Mouse (Mus musculus): ENCODE data around the gene Hist2h3b. TPM values are rescaled to one million over a fixed set of nuclear protein-coding genes. Genes with fewer than 3 reads are reported as not detected.
"Not testable (repeated sequence)": the region's sequence is repeated elsewhere in the genome, so short reads cannot be mapped to it uniquely, and the experiment has no call there.

Gene Hist2h3b
- polyA plus RNA-seq (2015; fragmentation: Nextera tagmentation; extraction: Ambion mirVana): 80.9 and 96.2 TPM in 2 replicates

DNA sequence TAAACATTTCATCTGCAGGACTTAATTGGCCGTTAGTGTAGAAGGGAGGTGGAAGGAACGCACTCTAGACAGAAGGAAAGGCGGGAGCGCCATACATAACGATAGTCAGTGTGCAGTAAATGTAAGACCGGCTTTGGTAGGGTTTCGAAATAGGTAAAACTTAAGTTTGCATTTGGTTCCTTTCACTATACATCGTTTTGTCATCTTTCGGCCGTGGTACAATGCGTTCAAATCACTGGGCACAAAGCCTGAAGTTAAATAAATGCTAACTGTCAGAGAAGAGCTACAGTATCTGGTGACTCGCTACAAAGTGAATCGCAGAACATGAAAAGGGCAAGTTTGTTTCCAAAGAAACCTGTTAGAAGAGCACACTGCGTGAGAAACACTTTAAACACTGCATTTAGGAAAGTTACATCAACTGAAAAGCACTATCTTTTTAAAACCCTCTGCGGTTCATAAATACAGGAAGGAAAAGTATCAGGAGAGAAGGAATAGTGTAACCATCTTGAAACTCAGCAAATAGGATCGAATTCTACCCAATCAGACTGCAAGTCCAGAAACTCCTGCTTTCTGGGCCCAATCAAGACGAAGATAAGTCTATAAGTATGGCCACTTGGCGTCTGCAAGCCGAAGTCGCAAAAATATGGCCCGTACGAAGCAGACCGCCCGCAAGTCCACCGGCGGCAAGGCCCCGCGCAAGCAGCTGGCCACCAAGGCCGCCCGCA lies at the start of gene Hist2h3b:
TSS of gene Hist2h3b (plus strand) at position 604 of the 725 bp plus-strand sequence.
- H3K36me3 ChIP-seq: no peaks in the 10 kb centered on the region
- H3K27me3 ChIP-seq: no peaks in the 10 kb centered on the region
- no peaks in the 10 kb centered on the region for H3K9me3 ChIP-seq
- H3K27ac ChIP-seq: peak within 1 kb of the TSS; percentile 97
- 21% methylated on average over 30 of the region's 30 CpGs for WGBS
- peak within 1 kb of the TSS; percentile 57 for H3K4me3 ChIP-seq
- peaks cover 32% of the 10 kb centered on the region for H3K4me1 ChIP-seq
- peak; percentile 62; the same call in 1 of the 2 replicates for ATAC-seq (ENCODE audit: insufficient number of reproducible peaks, insufficient read depth, low FRiP score, low TSS enrichment, low read depth)
- peak within 1 kb of the TSS; percentile 87 for H3K4me2 ChIP-seq
- peak within 1 kb of the TSS; percentile 83 for H3K9ac ChIP-seq

- H3K4me3 ChIP-seq: peak overlapping the region; percentile 62
- peak overlapping the region; percentile 91 for H3K9ac ChIP-seq
- 0% methylated on average over 12 of the region's 12 CpGs for WGBS
- H3K4me1 ChIP-seq: peaks cover 31% of the 10 kb centered on the region
- ATAC-seq (ENCODE audit: insufficient number of reproducible peaks, insufficient read depth, low FRiP score, low TSS enrichment, low read depth): no peak
- no peaks in the 10 kb centered on the region for H3K27me3 ChIP-seq
- peak overlapping the region; percentile 86 for H3K4me2 ChIP-seq
- no peaks in the 10 kb centered on the region for H3K9me3 ChIP-seq
- peak overlapping the region; percentile 99 for H3K27ac ChIP-seq
- no peaks in the 10 kb centered on the region for H3K36me3 ChIP-seq
These were observed 49.2 kb upstream of the Hist2h3b start for GRCm38 (mm10) chr3:96219191-96219641.

- Histone ChIP-seq H3K4me1 (peaks cover 31% of the 10 kb centered on the region), H3K27me3 (no peaks in the 10 kb centered on the region), H3K4me2 (peak within 1 kb of the TSS; percentile 86), H3K27ac (peak within 1 kb of the TSS; percentile 99), H3K36me3 (no peaks in the 10 kb centered on the region), H3K4me3 (peak within 1 kb of the TSS; percentile 62), H3K9me3 (no peaks in the 10 kb centered on the region), H3K9ac (peak within 1 kb of the TSS; percentile 91)
- ATAC-seq (ENCODE audit: insufficient number of reproducible peaks, insufficient read depth, low FRiP score, low TSS enrichment, low read depth): peak; percentile 85
- WGBS: under 1% methylated on average over 37 of the region's 37 CpGs
These were observed 48.8 kb upstream of the Hist2h3b start, which contains the start of the genes Bola1 and Hist2h2ab for GRCm38 (mm10) chr3:96219661-96220130. Gene Bola1, minus strand, starts transcription at chr3:96219709. Gene Hist2h2ab, plus strand, starts transcription at chr3:96219865.

DNA sequence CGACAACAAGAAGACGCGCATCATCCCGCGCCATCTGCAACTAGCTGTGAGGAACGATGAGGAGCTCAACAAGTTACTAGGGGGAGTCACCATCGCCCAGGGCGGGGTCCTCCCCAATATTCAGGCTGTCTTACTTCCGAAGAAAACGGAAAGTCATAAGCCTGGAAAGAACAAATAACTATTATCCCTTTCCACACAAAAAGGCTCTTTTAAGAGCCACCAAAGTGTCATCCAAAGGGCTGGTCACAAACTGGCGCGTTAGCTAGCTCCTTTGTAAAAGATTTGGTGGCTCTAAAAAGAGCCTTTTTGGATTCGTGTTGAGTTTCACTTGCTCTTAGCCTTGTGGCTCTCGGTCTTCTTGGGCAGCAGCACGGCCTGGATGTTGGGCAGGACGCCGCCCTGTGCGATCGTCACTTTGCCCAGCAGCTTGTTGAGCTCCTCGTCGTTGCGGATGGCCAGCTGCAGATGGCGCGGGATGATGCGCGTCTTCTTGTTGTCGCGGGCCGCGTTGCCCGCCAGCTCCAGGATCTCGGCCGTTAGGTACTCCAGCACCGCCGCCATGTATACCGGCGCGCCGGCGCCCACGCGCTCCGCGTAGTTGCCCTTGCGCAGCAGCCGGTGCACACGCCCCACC lies 48.2 kb upstream of the Hist2h3b start:
- WGBS: under 1% methylated on average over 39 of the region's 47 CpGs
- peak; percentile 7; the same call in 1 of the 2 replicates for ATAC-seq (ENCODE audit: insufficient number of reproducible peaks, insufficient read depth, low FRiP score, low TSS enrichment, low read depth)

GRCm38 (mm10) chr3:96220765-96221639 lies 47.5 kb upstream of the Hist2h3b start, which contains the start of the genes Hist2h2ac and Hist2h2be:
Gene Hist2h2ac, minus strand, starts transcription at chr3:96220880.
Gene Hist2h2be, plus strand, starts transcription at chr3:96221119.
- Histone ChIP-seq H3K9me3 (no peaks in the 10 kb centered on the region), H3K9ac (peak within 1 kb of the TSS; percentile 91), H3K4me2 (peak within 1 kb of the TSS; percentile 86), H3K4me3 (peak within 1 kb of the TSS; percentile 62), H3K27ac (peak within 1 kb of the TSS; percentile 99), H3K27me3 (no peaks in the 10 kb centered on the region), H3K4me1 (peaks cover 39% of the 10 kb centered on the region), H3K36me3 (no peaks in the 10 kb centered on the region)
- ATAC-seq (ENCODE audit: insufficient number of reproducible peaks, insufficient read depth, low FRiP score, low TSS enrichment, low read depth): peak; percentile 89
- 2% methylated on average over 43 of the region's 43 CpGs for WGBS

More for the DNA sequence above, 48.2 kb upstream of the Hist2h3b start:
- peak overlapping the region; percentile 86 for H3K4me2 ChIP-seq
- not testable (repeated sequence) for H3K27me3 ChIP-seq, H3K9me3 ChIP-seq, H3K36me3 ChIP-seq
- H3K4me1 ChIP-seq: peaks cover 32% of the 10 kb centered on the region
- H3K4me3 ChIP-seq: peak overlapping the region; percentile 62
- peak overlapping the region; percentile 91 for H3K9ac ChIP-seq
- H3K27ac ChIP-seq: peak overlapping the region; percentile 99

DNA sequence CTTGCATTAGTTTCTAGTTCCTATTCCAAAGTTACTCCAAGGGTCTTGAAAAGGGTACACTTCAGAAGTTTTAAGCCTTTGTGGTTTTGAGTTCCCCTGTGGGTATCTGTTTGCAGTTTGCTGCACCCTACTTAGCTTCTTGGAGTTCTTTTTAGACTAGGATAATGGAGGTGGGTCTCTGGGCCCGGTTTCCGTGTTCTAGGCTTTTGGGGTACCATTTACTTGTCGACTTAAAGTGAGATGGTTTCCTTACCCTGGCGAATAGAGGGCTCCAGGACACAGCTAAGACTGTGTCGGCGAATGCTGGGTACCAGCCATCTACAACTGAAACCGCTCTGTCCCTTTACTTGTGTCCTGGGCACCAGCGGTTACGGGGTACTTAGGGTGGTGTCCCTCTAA lies 46.8 kb upstream of the Hist2h3b start:
- Histone ChIP-seq H3K4me3 (peak overlapping the region; percentile 62), H3K36me3 (no peaks in the 10 kb centered on the region), H3K4me2 (peak overlapping the region; percentile 86), H3K27ac (peak overlapping the region; percentile 99), H3K9me3 (no peaks in the 10 kb centered on the region), H3K4me1 (peaks cover 45% of the 10 kb centered on the region), H3K27me3 (no peaks in the 10 kb centered on the region), H3K9ac (peak overlapping the region; percentile 91)
- no peak for ATAC-seq (ENCODE audit: insufficient number of reproducible peaks, insufficient read depth, low FRiP score, low TSS enrichment, low read depth)
- 17% methylated on average over 9 of the region's 9 CpGs for WGBS

GRCm38 (mm10) chr3:96222774-96223173 lies 45.7 kb upstream of the Hist2h3b start:
- H3K4me3 ChIP-seq: no peak overlapping the region
- H3K9me3 ChIP-seq: no peaks in the 10 kb centered on the region
- 90% methylated on average over 4 of the region's 4 CpGs for WGBS
- no peak for ATAC-seq (ENCODE audit: insufficient number of reproducible peaks, insufficient read depth, low FRiP score, low TSS enrichment, low read depth)
- H3K36me3 ChIP-seq: no peaks in the 10 kb centered on the region
- no peak overlapping the region for H3K9ac ChIP-seq
- H3K27me3 ChIP-seq: no peaks in the 10 kb centered on the region
- peaks cover 52% of the 10 kb centered on the region for H3K4me1 ChIP-seq
- H3K4me2 ChIP-seq: peak overlapping the region; percentile 86
- H3K27ac ChIP-seq: no peak overlapping the region

DNA sequence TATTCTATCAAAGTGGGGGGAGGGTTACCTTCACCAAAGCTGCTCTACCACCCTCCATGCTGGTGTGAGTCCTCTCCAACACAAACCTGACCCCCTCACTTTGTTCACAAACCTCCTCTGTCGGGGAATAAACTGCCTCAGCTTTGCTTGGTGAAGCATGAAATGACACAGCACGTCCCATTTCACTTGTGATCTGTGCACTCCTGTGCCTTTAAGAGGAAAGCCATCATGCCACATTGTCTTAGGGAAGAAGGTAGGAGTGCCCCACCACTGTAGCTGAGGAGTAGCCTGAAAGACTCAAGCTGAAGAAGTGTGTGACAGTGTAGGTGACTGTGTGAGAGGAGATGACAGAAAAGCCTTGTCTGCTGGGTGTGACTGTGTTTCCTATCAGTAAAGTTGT lies 43.0 kb upstream of the Hist2h3b start:
- no peaks in the 10 kb centered on the region for H3K27me3 ChIP-seq
- H3K9me3 ChIP-seq: no peaks in the 10 kb centered on the region
- no peak overlapping the region for H3K9ac ChIP-seq
- no peaks in the 10 kb centered on the region for H3K36me3 ChIP-seq
- H3K4me3 ChIP-seq: no peak overlapping the region
- peaks cover 43% of the 10 kb centered on the region for H3K4me1 ChIP-seq
- H3K27ac ChIP-seq: no peak overlapping the region
- no peak overlapping the region for H3K4me2 ChIP-seq
- WGBS: 16% methylated on average over 2 of the region's 2 CpGs
- ATAC-seq (ENCODE audit: insufficient number of reproducible peaks, insufficient read depth, low FRiP score, low TSS enrichment, low read depth): no peak

DNA sequence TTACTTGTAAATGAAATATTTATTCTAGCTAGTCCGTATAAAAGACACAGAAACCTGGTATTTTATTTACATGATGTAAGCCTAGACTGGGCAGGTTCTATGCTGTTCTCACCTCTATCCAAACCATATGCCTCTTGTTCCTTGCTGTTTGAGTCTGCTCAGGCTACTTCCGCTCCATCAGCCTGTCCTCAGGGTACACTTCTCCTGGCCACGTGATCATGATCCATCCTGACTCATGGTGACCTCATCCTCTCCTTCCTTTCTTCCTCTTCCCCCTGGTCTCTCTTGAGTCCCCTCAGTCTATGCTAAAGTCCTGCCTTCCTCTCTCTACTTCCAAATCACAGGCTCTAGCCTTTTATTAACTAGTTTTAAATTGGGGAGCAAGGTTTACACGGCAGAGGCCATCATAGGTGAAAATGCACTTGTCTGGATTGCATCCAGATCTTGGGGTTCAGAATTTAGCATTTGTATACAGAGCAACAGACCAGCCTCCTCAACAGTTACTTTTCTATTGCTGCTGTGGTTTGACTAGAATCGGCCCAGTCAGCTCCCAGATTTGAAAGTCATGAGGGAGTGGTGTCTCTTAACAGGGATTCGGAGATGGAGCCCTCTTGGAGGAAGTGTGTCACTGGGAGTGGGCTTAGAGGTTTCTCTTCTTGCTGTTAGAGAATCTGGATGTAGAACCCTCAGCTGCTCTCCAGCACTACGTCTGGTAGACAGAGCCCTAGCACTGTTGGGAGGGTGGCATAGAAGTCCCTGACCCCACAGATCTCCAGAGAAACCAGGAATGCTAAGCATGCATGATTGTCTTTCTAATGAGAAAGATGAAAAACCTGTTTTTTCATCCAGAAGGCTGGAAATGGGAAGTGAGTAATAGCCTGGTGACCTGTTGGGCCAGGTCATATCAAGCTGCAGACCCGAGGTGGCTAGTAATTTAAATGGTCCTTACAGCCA lies 41.5 kb upstream of the Hist2h3b start:
- H3K4me3 ChIP-seq: no peak overlapping the region
- 60% methylated on average over 8 of the region's 8 CpGs for WGBS
- no peaks in the 10 kb centered on the region for H3K9me3 ChIP-seq
- H3K9ac ChIP-seq: no peak overlapping the region
- H3K27me3 ChIP-seq: no peaks in the 10 kb centered on the region
- H3K27ac ChIP-seq: 0 out of 2 replicates have a peak overlapping the region, but pooled peaks have one; percentile 3
- no peak for ATAC-seq (ENCODE audit: insufficient number of reproducible peaks, insufficient read depth, low FRiP score, low TSS enrichment, low read depth)
- no peaks in the 10 kb centered on the region for H3K36me3 ChIP-seq
- H3K4me1 ChIP-seq: peaks cover 36% of the 10 kb centered on the region
- H3K4me2 ChIP-seq: no peak overlapping the region

DNA sequence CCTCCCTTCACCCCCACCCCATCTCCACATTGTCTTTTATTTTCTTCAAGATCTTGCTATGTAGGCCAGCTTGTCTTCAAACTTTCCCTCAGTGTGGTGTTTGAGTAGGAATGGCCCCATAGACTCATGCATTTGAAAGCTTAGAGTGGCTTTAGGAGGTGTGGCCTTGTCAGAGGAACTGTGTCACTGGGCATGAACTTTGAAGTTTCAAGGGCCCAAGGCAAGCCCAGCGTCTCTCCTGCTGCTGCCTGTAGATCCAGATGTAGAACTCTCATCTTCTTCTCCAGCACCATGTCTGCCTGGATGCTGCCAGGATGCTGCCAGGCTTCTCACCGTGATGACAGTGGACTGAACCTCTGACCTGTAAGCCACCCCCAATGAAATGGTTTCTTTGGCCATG lies 39.6 kb upstream of the Hist2h3b start:
- no peaks in the 10 kb centered on the region for H3K27me3 ChIP-seq
- no peaks in the 10 kb centered on the region for H3K9me3 ChIP-seq
- no peaks in the 10 kb centered on the region for H3K36me3 ChIP-seq
- H3K9ac ChIP-seq: no peak overlapping the region
- peaks cover 22% of the 10 kb centered on the region for H3K4me1 ChIP-seq
- no peak overlapping the region for H3K27ac ChIP-seq
- H3K4me3 ChIP-seq: no peak overlapping the region
- ATAC-seq (ENCODE audit: insufficient number of reproducible peaks, insufficient read depth, low FRiP score, low TSS enrichment, low read depth): no peak
- no peak overlapping the region for H3K4me2 ChIP-seq
- 71% methylated on average over 2 of the region's 2 CpGs for WGBS
